Mouse (Mus musculus) forebrain, embryonic 13.5 days (tissue): ENCODE data around the gene Jade2. TPM values are rescaled to one million over a fixed set of nuclear protein-coding genes. Genes with fewer than 3 reads are reported as not detected.

Source experiments
- ATAC-seq: fragments of 200-750 bp; cut with Nextera tagmentation; 2 replicates; pipeline ENCODE4 v1.8.0; 2017
- H3K27ac ChIP-seq: fragments of 300-500 bp; sonication (generic); 2 replicates; pipeline ENCODE4 v1.5.1; 2015; ENCODE audit warnings: inconsistent platforms, mild to moderate bottlenecking, moderate library complexity
- H3K27me3 ChIP-seq: fragments of 300-500 bp; sonication (generic); 2 replicates; pipeline ENCODE4 v1.6.1; 2015; ENCODE audit warnings: mild to moderate bottlenecking, inconsistent platforms
- H3K36me3 ChIP-seq: fragments of 300-500 bp; sonication (generic); 2 replicates; pipeline ENCODE4 v1.6.1; 2015; ENCODE audit warnings: mild to moderate bottlenecking, inconsistent platforms; ENCODE audit not compliant: poor library complexity, severe bottlenecking
- H3K4me1 ChIP-seq: fragments of 300-500 bp; sonication (generic); 2 replicates; pipeline ENCODE4 v1.6.1; 2015; ENCODE audit warnings: inconsistent platforms
- H3K4me2 ChIP-seq: fragments of 300-500 bp; sonication (generic); 2 replicates; pipeline ENCODE4 v1.6.1; 2015; ENCODE audit warnings: inconsistent platforms, mild to moderate bottlenecking, moderate library complexity
- H3K4me3 ChIP-seq: fragments of 300-500 bp; sonication (generic); 2 replicates; pipeline ENCODE4 v1.5.1; 2015; ENCODE audit warnings: mild to moderate bottlenecking, inconsistent platforms
- H3K9ac ChIP-seq: fragments of 300-500 bp; sonication (generic); 2 replicates; pipeline ENCODE4 v1.6.1; 2015; ENCODE audit warnings: mild to moderate bottlenecking, inconsistent platforms
- H3K9me3 ChIP-seq: fragments of 300-500 bp; sonication (generic); replicated peaks from 2 replicates; pipeline ENCODE4 v1.6.1; 2016; ENCODE audit warnings: inconsistent platforms
- WGBS: fragments of 180-500 bp; shearing (Covaris S2); methylation state at CpG from one replicate; pipeline ENCODE4 v1.1.7; 2015; 5-methylcytosine and 5-hydroxymethylcytosine counted together
- polyA plus RNA-seq: library from polyadenylated mRNA; unstranded; fragments of >200 nt; fragmentation: Nextera tagmentation; extraction: Ambion mirVana; gene quantifications from 2 replicates; pipeline ENCODE4 v1.2.1, GENCODE M21; 2015

Jade2 gene
- polyA plus RNA-seq, 1 experiment from 2014 or later = 0.27 TPM

DNA sequence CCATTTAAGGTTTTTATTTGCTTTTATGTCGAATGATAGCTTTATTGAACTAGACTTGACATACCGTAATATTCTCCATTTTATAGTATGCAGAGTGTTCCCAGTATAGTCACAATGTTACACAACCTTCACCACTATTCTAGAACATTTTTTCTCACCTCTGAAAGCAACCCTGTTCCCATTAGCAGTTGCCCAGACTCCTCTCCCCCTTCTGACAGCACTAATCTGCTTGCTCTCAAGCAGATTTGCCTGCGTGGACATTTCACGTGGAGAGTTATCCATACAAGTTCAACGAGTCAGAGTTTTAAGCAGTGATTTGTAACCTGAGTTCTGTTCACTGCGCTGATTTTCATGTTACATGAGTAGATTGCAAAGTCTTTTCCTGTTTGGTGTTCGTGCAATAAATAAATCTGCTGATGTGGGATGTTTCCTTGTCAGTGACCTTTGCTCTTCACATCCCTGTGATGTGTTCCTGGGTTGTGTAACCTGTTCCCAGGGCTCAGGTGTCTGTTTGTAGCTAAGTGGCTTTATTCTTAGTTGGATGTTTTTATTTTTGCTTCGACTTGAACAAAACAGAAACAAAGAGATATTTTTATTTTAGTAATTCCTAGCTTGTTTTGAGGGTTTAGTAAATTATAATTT, 89.8 kb downstream of the Jade2 start:
- ATAC-seq = no peak
- no peak overlapping the region for H3K4me3 ChIP-seq
- no peak overlapping the region for H3K27ac ChIP-seq
- H3K4me1 ChIP-seq = peaks cover 8% of the 10 kb centered on the region
- H3K27me3 ChIP-seq = no peaks in the 10 kb centered on the region
- 88% methylated on average over 8 of the region's 8 CpGs for WGBS
- H3K4me2 ChIP-seq = no peak overlapping the region
- no peaks in the 10 kb centered on the region for H3K9me3 ChIP-seq
- no peak overlapping the region for H3K9ac ChIP-seq
- H3K36me3 ChIP-seq = no peaks in the 10 kb centered on the region; the same call in 1 of the 2 replicates

- Histone ChIP-seq H3K27me3 (peaks cover 18% of the 10 kb centered on the region), H3K4me3 (peak overlapping the region; percentile 91; the same call in 1 of the 2 replicates), H3K9ac (no peak overlapping the region), H3K4me1 (peaks cover 8% of the 10 kb centered on the region), H3K4me2 (peak overlapping the region; percentile 93), H3K9me3 (no peaks in the 10 kb centered on the region), H3K36me3 (no peaks in the 10 kb centered on the region; the same call in 1 of the 2 replicates), H3K27ac (no peak overlapping the region)
- 84% methylated on average over 4 of the region's 4 CpGs for WGBS
- ATAC-seq = no peak
Measured at GRCm38 (mm10) chr11:51764816-51765215, 92.6 kb downstream of the Jade2 start.

- peaks cover 8% of the 10 kb centered on the region for H3K4me1 ChIP-seq
- no peak overlapping the region for H3K27ac ChIP-seq
- 7% methylated on average over 13 of the region's 13 CpGs for WGBS
- H3K9ac ChIP-seq = peak overlapping the region; percentile 91
- no peaks in the 10 kb centered on the region for H3K36me3 ChIP-seq
- H3K27me3 ChIP-seq = peaks cover 21% of the 10 kb centered on the region
- peak overlapping the region; percentile 93 for H3K4me2 ChIP-seq
- H3K9me3 ChIP-seq = no peaks in the 10 kb centered on the region
- no peak for ATAC-seq
- H3K4me3 ChIP-seq = peak overlapping the region; percentile 91
Measured at GRCm38 (mm10) chr11:51763955-51764354, 93.5 kb downstream of the Jade2 start.

Other genes starting within 250 kb of the Jade2 start
- 123 and 141 TPM in 2 replicates for gene Nhp2, start 237.9 kb downstream of the Jade2 start, polyA plus RNA-seq
- gene Rmnd5b, start 221.8 kb downstream of the Jade2 start, polyA plus RNA-seq = 53.8 and 61.2 TPM in 2 replicates
- 7.7 and 8.4 TPM in 2 replicates for gene N4bp3, start 206.8 kb downstream of the Jade2 start, polyA plus RNA-seq
- gene D930048N14Rik, start 206.7 kb downstream of the Jade2 start, polyA plus RNA-seq = 0.44 and 0.54 TPM in 2 replicates
- 105 and 119 TPM in 2 replicates for gene 0610009B22Rik, start 168.8 kb downstream of the Jade2 start, polyA plus RNA-seq
- gene Sec24a, start 94.0 kb downstream of the Jade2 start, polyA plus RNA-seq = 11.0 and 11.7 TPM in 2 replicates
- gene Sar1b, start 94.0 kb downstream of the Jade2 start, polyA plus RNA-seq = 140 and 146 TPM in 2 replicates
- 114 and 121 TPM in 2 replicates for gene Cdkn2aipnl, start 110.0 kb upstream of the Jade2 start, polyA plus RNA-seq
- gene Ube2b, start 143.1 kb upstream of the Jade2 start, polyA plus RNA-seq = 276 and 301 TPM in 2 replicates
- 15.0 and 21.4 TPM in 2 replicates for gene Cdkl3, start 146.6 kb upstream of the Jade2 start, polyA plus RNA-seq
- gene Ppp2ca, start 241.0 kb upstream of the Jade2 start, polyA plus RNA-seq = 108 and 112 TPM in 2 replicates